Mouse (Mus musculus) midbrain, embryonic 16.5 days (tissue): ENCODE results near the gene Sema4d. TPM values are rescaled to one million over a fixed set of nuclear protein-coding genes. Genes with fewer than 3 reads are reported as not detected.
A peak's percentile ranks its signal among the peaks of the same experiment; 100 is the strongest.

ENCODE experiments used
- ATAC-seq: fragments of 200-750 bp; cut with Nextera tagmentation; 2 replicates; pipeline ENCODE4 v1.8.0; 2017; ENCODE audit warnings: moderate TSS enrichment
- H3K27ac ChIP-seq: fragments of 300-500 bp; sonication (generic); 2 replicates; pipeline ENCODE4 v1.5.1; 2014; ENCODE audit warnings: mild to moderate bottlenecking, low read length, mixed read lengths
- H3K27me3 ChIP-seq: fragments of 300-500 bp; sonication (generic); 2 replicates; pipeline ENCODE4 v1.6.1; 2014; ENCODE audit warnings: low read depth, low read length, mixed read lengths; ENCODE audit not compliant: control insufficient read depth, insufficient read depth
- H3K36me3 ChIP-seq: fragments of 300-500 bp; sonication (generic); 2 replicates; pipeline ENCODE4 v1.6.1; 2014; ENCODE audit warnings: mild to moderate bottlenecking, low read length, moderate library complexity, mixed read lengths; ENCODE audit not compliant: control insufficient read depth, insufficient read depth
- H3K4me1 ChIP-seq: fragments of 300-500 bp; sonication (generic); 2 replicates; pipeline ENCODE4 v1.6.1; 2014; ENCODE audit warnings: mild to moderate bottlenecking, low read length, mixed read lengths; ENCODE audit not compliant: control insufficient read depth, insufficient read depth
- H3K4me2 ChIP-seq: fragments of 300-500 bp; sonication (generic); 2 replicates; pipeline ENCODE4 v1.6.1; 2014; ENCODE audit warnings: mild to moderate bottlenecking, low read length, mixed read lengths
- H3K4me3 ChIP-seq: fragments of 300-500 bp; sonication (generic); 2 replicates; pipeline ENCODE4 v1.5.1; 2014; ENCODE audit warnings: low read depth, mild to moderate bottlenecking, low read length, moderate library complexity, mixed read lengths
- H3K9ac ChIP-seq: fragments of 300-500 bp; sonication (generic); 2 replicates; pipeline ENCODE4 v1.6.1; 2014; ENCODE audit warnings: low read depth, low read length, mixed read lengths
- H3K9me3 ChIP-seq: fragments of 300-500 bp; sonication (generic); replicated peaks from 2 replicates; pipeline ENCODE4 v1.6.1; 2014; ENCODE audit warnings: mild to moderate bottlenecking, low read length, mixed read lengths; ENCODE audit not compliant: control insufficient read depth, poor library complexity, severe bottlenecking
- WGBS: fragments of 180-500 bp; shearing (Covaris S2); extraction: QIAGEN DNeasy Blood & Tissue Kit; methylation state at CpG from one replicate; pipeline ENCODE4 v1.1.7; 2014; 5-methylcytosine and 5-hydroxymethylcytosine counted together
- polyA plus RNA-seq: library from polyadenylated mRNA; unstranded; fragments of >200 nt; fragmentation: Nextera tagmentation; extraction: Ambion mirVana; gene quantifications from 2 replicates; pipeline ENCODE4 v1.2.1, GENCODE M21; 2015

Gene Sema4d
- polyA plus RNA-seq, 1 experiment from 2014 or later, result 16.7 TPM

GRCm38 (mm10) chr13:51743855-51744254 is 49.7 kb downstream of the Sema4d start:
- no peak for ATAC-seq
- no peaks in the 10 kb centered on the region for H3K9me3 ChIP-seq
- H3K9ac ChIP-seq, result no peak overlapping the region
- no peaks in the 10 kb centered on the region for H3K4me1 ChIP-seq
- no peak overlapping the region for H3K4me3 ChIP-seq
- 62% methylated on average over 3 of the region's 3 CpGs for WGBS
- H3K4me2 ChIP-seq, result no peak overlapping the region
- no peaks in the 10 kb centered on the region for H3K27me3 ChIP-seq
- H3K27ac ChIP-seq, result no peak overlapping the region
- H3K36me3 ChIP-seq, result no peaks in the 10 kb centered on the region

GRCm38 (mm10) chr13:51742551-51743052 is 50.9 kb downstream of the Sema4d start:
- no peaks in the 10 kb centered on the region for H3K27me3 ChIP-seq
- no peak for ATAC-seq
- no peak overlapping the region for H3K4me2 ChIP-seq
- no peaks in the 10 kb centered on the region for H3K9me3 ChIP-seq
- no peak overlapping the region for H3K4me3 ChIP-seq
- no peak overlapping the region for H3K9ac ChIP-seq
- no peak overlapping the region for H3K27ac ChIP-seq
- 75% methylated on average over 10 of the region's 10 CpGs for WGBS
- H3K36me3 ChIP-seq, result no peaks in the 10 kb centered on the region
- H3K4me1 ChIP-seq, result no peaks in the 10 kb centered on the region

GRCm38 (mm10) chr13:51740776-51741175 is 52.8 kb downstream of the Sema4d start:
- H3K27ac ChIP-seq, result no peak overlapping the region
- no peaks in the 10 kb centered on the region for H3K4me1 ChIP-seq
- no peak overlapping the region for H3K4me2 ChIP-seq
- no peaks in the 10 kb centered on the region for H3K36me3 ChIP-seq
- H3K4me3 ChIP-seq, result no peak overlapping the region
- no peak for ATAC-seq
- WGBS, result 87% methylated on average over 5 of the region's 5 CpGs
- no peak overlapping the region for H3K9ac ChIP-seq
- no peaks in the 10 kb centered on the region for H3K9me3 ChIP-seq
- H3K27me3 ChIP-seq, result no peaks in the 10 kb centered on the region

GRCm38 (mm10) chr13:51739713-51740112 is 53.8 kb downstream of the Sema4d start:
- H3K27ac ChIP-seq, result no peak overlapping the region
- no peak overlapping the region for H3K4me2 ChIP-seq
- H3K4me1 ChIP-seq, result no peaks in the 10 kb centered on the region
- no peak overlapping the region for H3K4me3 ChIP-seq
- no peaks in the 10 kb centered on the region for H3K9me3 ChIP-seq
- no peaks in the 10 kb centered on the region for H3K27me3 ChIP-seq
- 89% methylated on average over 1 of the region's 1 CpGs for WGBS
- H3K36me3 ChIP-seq, result no peaks in the 10 kb centered on the region
- no peak overlapping the region for H3K9ac ChIP-seq
- ATAC-seq, result no peak

- no peak overlapping the region for H3K27ac ChIP-seq
- 98% methylated on average over 11 of the region's 11 CpGs for WGBS
- no peaks in the 10 kb centered on the region for H3K27me3 ChIP-seq
Observed at GRCm38 (mm10) chr13:51738531-51739117, 54.9 kb downstream of the Sema4d start.

GRCm38 (mm10) chr13:51737949-51738513 is 55.5 kb downstream of the Sema4d start:
- H3K36me3 ChIP-seq, result no peaks in the 10 kb centered on the region
- WGBS, result 53% methylated on average over 6 of the region's 6 CpGs
- no peak overlapping the region for H3K4me2 ChIP-seq
- H3K27ac ChIP-seq, result no peak overlapping the region
- no peaks in the 10 kb centered on the region for H3K27me3 ChIP-seq
- no peak for ATAC-seq
- no peaks in the 10 kb centered on the region for H3K9me3 ChIP-seq
- no peaks in the 10 kb centered on the region for H3K4me1 ChIP-seq
- H3K4me3 ChIP-seq, result no peak overlapping the region
- H3K9ac ChIP-seq, result no peak overlapping the region

More at GRCm38 (mm10) chr13:51738531-51739117, 54.9 kb downstream of the Sema4d start:
- ATAC-seq, result no peak
- no peak overlapping the region for H3K4me3 ChIP-seq
- no peaks in the 10 kb centered on the region for H3K36me3 ChIP-seq
- H3K9ac ChIP-seq, result no peak overlapping the region
- H3K9me3 ChIP-seq, result no peaks in the 10 kb centered on the region
- H3K4me1 ChIP-seq, result no peaks in the 10 kb centered on the region
- no peak overlapping the region for H3K4me2 ChIP-seq

- H3K27ac ChIP-seq, result no peak overlapping the region
- no peaks in the 10 kb centered on the region for H3K27me3 ChIP-seq
- no peaks in the 10 kb centered on the region for H3K36me3 ChIP-seq
- 61% methylated on average over 20 of the region's 20 CpGs for WGBS
- no peaks in the 10 kb centered on the region for H3K9me3 ChIP-seq
- H3K4me2 ChIP-seq, result no peak overlapping the region
- ATAC-seq, result 0 out of 2 replicates have a peak, but pooled peaks have one; percentile 30
- H3K4me3 ChIP-seq, result no peak overlapping the region
- no peak overlapping the region for H3K9ac ChIP-seq
- H3K4me1 ChIP-seq, result peaks cover 1% of the 10 kb centered on the region; the same call in 1 of the 2 replicates
Observed at GRCm38 (mm10) chr13:51737033-51737948, 56.3 kb downstream of the Sema4d start.

GRCm38 (mm10) chr13:51736007-51736911 is 57.3 kb downstream of the Sema4d start:
- WGBS, result 84% methylated on average over 13 of the region's 13 CpGs
- Histone ChIP-seq H3K4me1 (peaks cover 2% of the 10 kb centered on the region; the same call in 1 of the 2 replicates), H3K9me3 (no peaks in the 10 kb centered on the region), H3K4me2 (no peak overlapping the region), H3K36me3 (no peaks in the 10 kb centered on the region), H3K4me3 (no peak overlapping the region), H3K27ac (no peak overlapping the region), H3K9ac (no peak overlapping the region), H3K27me3 (no peaks in the 10 kb centered on the region)
- no peak for ATAC-seq
